Mouse (Mus musculus) heart, postnatal 14 days (tissue): ENCODE measurements around the gene Tekt4. TPM values are rescaled to one million over a fixed set of nuclear protein-coding genes. Genes with fewer than 3 reads are reported as not detected.

Experiments used
- DNase-seq, 2 experiments: peaks; one replicate each; pipeline ENCODE4 v3.0.0; 2021 to 2022
- intact Hi-C: fragments of 180-260 bp; cut with DNase I; formaldehyde crosslinking; loops from one replicate; pipeline ENCODE4 v1.15.1; 2025
- total RNA-seq, 2 experiments: library from RNA; stranded (reverse); gene quantifications; 2 replicates each; pipeline ENCODE4 v1.2.3; 2021

Tekt4 gene
- total RNA-seq, 2 experiments from 2014 or later: 0.50 TPM; not detected in 1

GRCm38 (mm10) chr17:25471418-25471817 lies 17.0 kb downstream of the Tekt4 start:
- intact Hi-C loops: loop anchor here (2.0 to 5.0 kb wide), 2 partner anchors 137 to 184 kb away; no protein-coding TSS in a partner anchor
- DNase-seq: no peak

DNA sequence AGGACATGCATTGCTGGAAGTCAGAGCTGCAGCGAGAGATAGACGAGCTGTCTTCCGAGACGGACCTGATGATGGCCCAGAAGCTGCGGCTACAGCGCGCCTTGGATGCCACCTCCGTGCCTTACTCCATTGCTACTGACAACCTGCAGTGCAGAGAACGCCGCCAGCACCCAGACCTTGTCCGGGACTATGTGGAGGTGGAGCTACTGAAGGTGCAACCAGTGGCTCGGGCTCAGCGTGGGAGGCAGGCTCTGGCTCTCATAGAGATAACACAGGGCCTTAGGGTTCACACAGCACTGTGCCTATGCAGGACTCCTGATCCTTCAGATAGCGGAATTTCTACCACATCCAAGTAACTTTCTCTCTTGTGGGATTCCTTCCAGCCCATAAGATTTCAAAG lies 17.6 kb downstream of the Tekt4 start:
- intact Hi-C loops: loop anchor here (5.0 kb wide), 1 partner anchor 185 kb away; no protein-coding TSS in a partner anchor
- no peak for DNase-seq

GRCm38 (mm10) chr17:25474330-25475077 lies 20.1 kb downstream of the Tekt4 start:
- peak; percentile 27 to 64 for DNase-seq
- intact Hi-C loops: loop anchor here (5.0 kb wide), 1 partner anchor 187 kb away; no protein-coding TSS in a partner anchor

GRCm38 (mm10) chr17:25475946-25476744 lies 21.7 kb downstream of the Tekt4 start:
- DNase-seq: peak; percentile 51 to 63
- intact Hi-C loops: loop anchor here (1.0 kb wide), 2 partner anchors 31 to 222 kb away; no protein-coding TSS in a partner anchor

- DNase-seq: no peak
- intact Hi-C loops: no loop called here
These were observed 25.7 kb downstream of the Tekt4 start for GRCm38 (mm10) chr17:25480152-25480551.

DNA sequence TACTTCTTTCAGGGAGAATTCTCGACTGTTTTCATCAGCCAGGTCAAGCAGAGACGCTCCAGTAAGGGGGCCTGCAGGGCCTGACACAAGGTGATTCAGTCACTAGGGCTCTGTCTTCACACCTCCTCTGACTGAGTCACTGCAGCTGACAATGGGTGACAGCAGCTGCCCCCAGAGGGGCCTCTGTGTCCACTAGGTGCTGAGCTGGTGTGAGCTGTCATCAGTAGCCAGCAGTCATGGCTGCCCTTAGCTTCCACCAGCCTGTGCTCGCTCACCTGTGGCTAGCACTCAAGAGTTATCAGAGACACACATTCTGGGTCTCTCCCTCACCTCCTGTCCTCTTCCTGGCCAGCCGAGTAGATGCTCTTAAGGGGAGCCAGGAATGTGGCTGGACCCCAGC lies 26.4 kb downstream of the Tekt4 start:
- intact Hi-C loops: no loop called here
- no peak for DNase-seq

- intact Hi-C loops: no loop called here
- no peak for DNase-seq
These were observed 27.7 kb downstream of the Tekt4 start for GRCm38 (mm10) chr17:25482092-25482491.

- intact Hi-C loops: no loop called here
- no peak for DNase-seq
These were observed 42.6 kb downstream of the Tekt4 start, which contains the start of gene Sstr5 for GRCm38 (mm10) chr17:25497013-25497412. Gene Sstr5 (minus strand): TSS chr17:25497288.

DNA sequence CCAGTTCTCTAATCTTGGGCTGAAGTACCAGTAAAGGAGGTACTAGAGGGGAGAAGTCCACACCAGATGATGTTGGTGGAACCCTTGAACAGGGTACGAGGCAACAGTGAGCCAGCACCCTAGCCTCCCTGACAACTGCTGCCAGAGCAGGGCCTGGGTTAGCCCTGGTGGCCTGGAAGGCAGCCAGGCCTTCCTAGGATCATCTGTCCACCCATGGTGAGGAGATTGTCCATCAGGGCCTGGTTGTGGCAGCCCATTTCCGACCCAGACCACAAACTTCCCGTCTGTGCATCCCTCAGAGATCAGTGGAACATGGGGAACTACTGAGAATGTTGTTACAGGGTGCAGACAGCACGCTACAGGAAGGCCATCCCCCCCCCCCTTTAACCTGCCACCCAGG lies 48.2 kb downstream of the Tekt4 start:
- DNase-seq: no peak
- intact Hi-C loops: no loop called here

DNA sequence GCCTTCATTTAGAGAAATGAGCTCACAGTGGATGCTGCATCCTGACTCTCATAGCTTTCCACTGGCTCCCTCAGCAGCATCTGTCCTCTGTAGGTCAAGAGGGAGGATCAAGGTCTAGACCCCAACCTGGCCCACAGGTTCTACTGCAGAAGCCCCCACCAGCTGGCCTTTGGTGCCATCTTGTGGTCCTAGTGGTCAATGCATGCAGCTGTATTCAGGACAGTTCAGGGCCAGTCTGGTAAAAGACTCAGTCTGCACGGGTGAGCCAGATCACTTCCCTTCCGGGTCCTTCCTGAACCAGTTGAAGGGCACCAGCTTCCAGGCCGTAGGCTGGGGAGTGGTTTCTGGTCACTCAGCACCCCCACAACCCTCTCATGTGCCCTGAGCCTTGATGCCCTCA lies 53.4 kb downstream of the Tekt4 start:
- intact Hi-C loops: loop anchor here (1.0 kb wide), 2 partner anchors 31 to 191 kb away; no protein-coding TSS in a partner anchor

DNA sequence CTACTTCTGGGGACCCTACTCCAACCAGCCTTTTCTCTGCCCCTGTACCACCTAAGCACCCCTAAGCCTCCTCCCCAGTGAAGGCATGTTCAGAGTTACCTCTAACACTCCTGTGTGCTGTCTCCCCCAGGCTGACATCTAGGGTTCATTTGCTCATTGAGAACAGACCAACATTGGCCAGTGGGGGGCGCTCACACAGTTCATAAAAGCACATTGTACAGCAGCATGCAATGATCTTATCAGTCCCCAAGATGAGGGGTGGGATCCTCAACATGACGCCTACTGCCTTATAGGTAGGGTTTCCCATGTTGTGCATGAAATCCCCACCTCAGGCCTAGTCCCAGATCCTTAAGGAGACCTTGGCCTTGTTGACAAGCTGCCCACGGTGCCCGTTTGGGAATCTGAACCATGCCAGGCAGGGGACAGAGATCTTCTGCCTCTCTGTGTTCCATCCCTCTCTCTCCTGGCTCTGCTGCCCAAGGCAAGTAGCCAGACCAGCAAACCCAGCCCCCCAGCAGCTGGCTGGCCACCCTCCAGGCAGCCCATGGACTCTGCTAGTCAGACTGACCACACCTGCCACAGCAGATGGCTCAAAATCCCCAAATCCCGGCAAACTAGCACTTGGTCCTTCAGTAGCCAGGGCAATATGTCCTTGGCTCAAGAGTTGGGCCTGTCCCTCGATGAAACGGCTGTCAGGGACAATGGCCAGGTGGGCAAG lies 54.6 kb downstream of the Tekt4 start:
- peak; percentile 32 to 51 for DNase-seq

More for the DNA sequence above, 53.4 kb downstream of the Tekt4 start:
- peak; percentile 72 to 82 for DNase-seq

GRCm38 (mm10) chr17:25510074-25510830 lies 55.8 kb downstream of the Tekt4 start:
- peak; percentile 16 to 33 for DNase-seq
- intact Hi-C loops: no loop called here

More for the DNA sequence above, 54.6 kb downstream of the Tekt4 start:
- intact Hi-C loops: loop anchor here (1.0 kb wide), 1 partner anchor 189 kb away; no protein-coding TSS in a partner anchor

GRCm38 (mm10) chr17:25511876-25512275 lies 57.5 kb downstream of the Tekt4 start:
- no peak for DNase-seq
- intact Hi-C loops: no loop called here

GRCm38 (mm10) chr17:25514055-25514454 lies 59.6 kb downstream of the Tekt4 start:
- no peak for DNase-seq
- intact Hi-C loops: no loop called here

GRCm38 (mm10) chr17:25516315-25516714 lies 61.9 kb downstream of the Tekt4 start:
- intact Hi-C loops: no loop called here
- DNase-seq: no peak

- no peak for DNase-seq
- intact Hi-C loops: no loop called here
These were observed 63.7 kb downstream of the Tekt4 start for GRCm38 (mm10) chr17:25518144-25518543.

DNA sequence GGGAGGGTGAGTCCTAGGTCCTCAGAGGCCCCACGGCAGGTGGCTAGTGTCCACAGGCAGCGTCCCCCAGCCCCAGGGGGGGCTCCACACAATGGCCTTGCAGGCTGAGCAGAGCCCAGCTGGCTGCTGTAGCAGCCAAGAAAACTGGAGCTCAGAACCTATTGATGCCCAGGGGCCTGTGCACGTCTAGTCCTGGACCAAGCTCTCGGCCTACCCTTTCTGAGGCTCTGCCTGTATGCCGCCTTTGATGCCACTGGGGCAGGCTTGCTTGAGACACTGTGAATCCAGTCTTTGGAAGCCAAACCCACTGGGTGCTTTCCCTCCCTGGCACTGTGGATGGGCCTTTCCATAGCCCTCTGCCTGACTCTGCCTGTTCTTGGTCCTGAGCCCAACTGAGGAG lies 65.1 kb downstream of the Tekt4 start:
- intact Hi-C loops: no loop called here
- no peak for DNase-seq

DNA sequence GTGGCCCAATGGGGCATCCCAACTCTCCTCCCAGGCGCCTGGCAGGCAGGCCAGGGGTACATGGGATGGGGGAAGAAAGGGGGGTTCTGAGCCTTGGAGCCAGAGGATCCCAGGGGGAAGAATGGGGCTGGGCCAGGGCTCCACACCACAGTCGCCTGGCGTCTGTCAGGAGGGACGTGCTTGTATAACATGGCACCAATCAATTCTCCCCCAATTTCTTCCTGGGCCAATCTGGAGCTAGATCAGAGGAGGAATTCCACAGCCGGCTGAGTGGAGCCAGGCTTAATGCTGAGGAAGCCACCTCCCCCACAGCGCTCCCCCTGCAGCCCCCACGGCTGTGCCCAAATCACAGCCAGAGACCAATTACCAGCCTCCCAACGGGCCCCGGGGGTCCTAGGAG lies 66.1 kb downstream of the Tekt4 start:
- no peak for DNase-seq
- intact Hi-C loops: no loop called here

GRCm38 (mm10) chr17:25522080-25522479 lies 67.7 kb downstream of the Tekt4 start:
- no peak for DNase-seq
- intact Hi-C loops: no loop called here
